Mouse (Mus musculus) ES-Bruce4 (cell line): ENCODE results near the gene Nfib.

Experiments
- CTCF ChIP-seq: IDR thresholded peaks from one replicate; pipeline ENCODE4 v1.8.1; 2011; ENCODE audit warnings: low read depth, low read length
- POLR2A ChIP-seq: IDR thresholded peaks from one replicate; pipeline ENCODE4 v1.8.1; 2011; ENCODE audit warnings: low read length; ENCODE audit not compliant: insufficient read depth

GRCm38 (mm10) chr4:82518132-82518531, 187.4 kb downstream of the Nfib start:
- TF ChIP-seq POLR2A = no peak
- no peak for TF ChIP-seq CTCF
